Mouse (Mus musculus) gastrocnemius, postnatal 10 days (tissue): ENCODE measurements around the gene Scnn1b. TPM values are rescaled to one million over a fixed set of nuclear protein-coding genes. Genes with fewer than 3 reads are reported as not detected.

Source experiments
- DNase-seq: peaks from one replicate; pipeline ENCODE4 v3.0.0; 2021; ENCODE audit warnings: mixed read lengths
- total RNA-seq, 2 experiments: library from RNA; stranded (reverse); gene quantifications; 2 replicates each; pipeline ENCODE4 v1.2.3; 2021

Scnn1b gene
- total RNA-seq, 2 experiments from 2014 or later, result 0.12 to 0.16 TPM

DNA sequence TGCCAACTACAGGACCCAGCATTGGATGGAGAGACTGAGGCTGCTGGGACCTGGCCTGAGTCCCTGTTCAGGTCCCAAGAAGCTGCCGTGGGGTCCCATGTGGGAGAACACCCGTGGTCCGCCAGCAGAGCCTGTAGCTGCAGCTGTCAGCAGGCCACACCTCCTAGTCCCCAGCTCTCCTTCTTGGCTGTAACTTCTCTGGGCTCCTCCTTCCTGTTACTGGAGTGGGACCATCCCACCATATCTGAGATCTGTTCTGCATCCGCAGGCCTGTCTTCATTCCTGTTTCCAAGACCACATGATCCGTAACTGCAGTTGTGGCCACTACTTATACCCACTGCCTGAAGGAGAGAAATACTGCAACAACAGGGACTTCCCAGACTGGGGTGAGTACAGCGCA, 49.1 kb downstream of the Scnn1b start:
- DNase-seq, result no peak

DNA sequence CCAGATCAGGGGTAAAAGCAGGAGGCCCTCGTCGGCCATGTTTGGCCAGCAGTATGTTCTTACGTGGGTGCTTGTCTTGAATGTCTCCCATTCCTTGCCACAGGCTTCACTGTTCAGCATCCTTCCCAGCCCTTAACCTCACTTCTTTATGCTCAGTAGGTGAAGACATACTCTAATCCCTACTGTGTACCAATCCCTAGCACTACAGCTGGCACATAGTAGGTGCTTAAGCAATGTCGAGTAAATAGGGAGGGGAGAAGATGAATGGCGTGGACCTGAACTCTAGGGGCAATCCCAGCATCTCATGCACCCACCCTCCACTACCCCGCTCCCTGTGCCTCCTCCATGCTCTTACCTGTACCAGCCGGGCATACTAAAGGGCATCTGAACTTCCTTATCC, 59.5 kb downstream of the Scnn1b start:
- no peak for DNase-seq

DNA sequence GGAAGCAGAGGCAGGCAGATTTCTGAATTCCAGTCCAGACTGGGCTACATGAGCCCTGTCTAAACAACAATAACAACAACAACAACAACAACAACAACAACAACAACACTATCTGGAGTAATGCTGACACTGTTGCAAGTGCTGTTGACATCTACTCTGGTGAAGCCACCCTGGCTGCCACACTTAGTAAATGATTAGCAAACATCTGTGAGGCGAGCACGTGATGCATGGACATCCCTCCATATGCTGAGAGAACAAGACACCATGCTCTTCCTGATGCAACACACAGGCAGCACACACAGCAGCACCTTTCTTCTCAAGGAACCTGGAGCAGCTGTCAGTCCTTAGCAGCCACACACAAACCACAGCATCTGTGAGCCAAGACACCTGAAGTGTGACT, 63.0 kb downstream of the Scnn1b start:
- DNase-seq, result no peak

DNA sequence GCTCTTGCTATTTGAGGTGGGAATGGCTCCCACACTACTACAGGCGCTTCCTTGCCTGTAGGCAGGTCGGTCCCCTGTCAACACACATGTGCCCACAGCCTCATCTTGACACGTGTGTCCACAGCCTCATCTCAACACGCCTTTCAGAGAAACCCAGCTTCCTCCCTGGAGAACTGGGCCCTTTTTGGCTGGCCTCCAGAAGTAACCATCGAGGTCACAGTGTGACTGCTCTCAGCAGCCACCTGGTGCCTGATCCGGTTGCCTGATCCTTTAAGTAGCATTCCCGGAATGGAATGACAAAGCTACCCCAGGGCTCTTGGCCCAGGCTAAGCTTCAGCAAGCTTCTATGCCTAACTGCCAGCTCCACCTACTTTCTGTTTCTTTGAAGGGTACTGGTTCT, 66.4 kb downstream of the Scnn1b start:
- DNase-seq, result no peak

DNA sequence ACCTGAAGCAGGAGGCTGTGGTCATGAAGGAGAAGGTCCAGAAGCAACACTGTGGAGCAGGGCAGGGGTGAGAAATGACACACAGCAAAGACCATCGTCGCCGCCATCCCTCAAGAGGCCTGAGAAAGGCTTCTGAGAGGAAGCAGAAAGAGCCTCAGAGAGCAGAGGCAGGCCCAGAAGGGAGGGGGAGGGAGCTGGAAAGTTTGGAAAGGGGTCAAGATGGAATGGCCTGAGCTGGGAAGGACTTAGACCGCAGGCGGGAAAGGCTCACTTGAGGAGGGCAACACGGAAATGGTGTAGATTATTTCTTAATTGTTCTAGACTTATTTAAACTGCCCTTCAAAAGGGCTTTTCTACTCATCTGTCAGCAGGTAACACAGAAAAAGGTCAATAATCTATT, 68.8 kb downstream of the Scnn1b start:
- no peak for DNase-seq

DNA sequence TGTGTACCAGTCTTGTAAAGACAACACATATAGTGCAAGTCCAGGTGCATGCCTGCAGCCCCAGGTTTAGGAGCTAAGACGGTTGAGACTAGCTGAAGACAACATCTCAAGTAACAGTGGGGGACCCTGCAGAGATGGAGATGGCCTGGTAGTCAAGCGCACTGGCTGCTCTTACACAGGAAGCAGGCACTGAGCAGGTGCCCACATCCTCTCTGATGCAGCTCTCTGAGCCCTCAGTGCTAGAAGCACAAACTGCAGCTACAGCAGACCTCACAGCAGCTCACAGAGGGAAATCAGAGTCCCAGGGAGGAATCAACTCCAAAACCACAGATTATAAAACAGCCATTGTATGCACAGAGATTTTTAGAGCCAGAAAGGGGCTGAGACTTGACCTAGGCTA, 69.5 kb downstream of the Scnn1b start:
- no peak for DNase-seq

DNA sequence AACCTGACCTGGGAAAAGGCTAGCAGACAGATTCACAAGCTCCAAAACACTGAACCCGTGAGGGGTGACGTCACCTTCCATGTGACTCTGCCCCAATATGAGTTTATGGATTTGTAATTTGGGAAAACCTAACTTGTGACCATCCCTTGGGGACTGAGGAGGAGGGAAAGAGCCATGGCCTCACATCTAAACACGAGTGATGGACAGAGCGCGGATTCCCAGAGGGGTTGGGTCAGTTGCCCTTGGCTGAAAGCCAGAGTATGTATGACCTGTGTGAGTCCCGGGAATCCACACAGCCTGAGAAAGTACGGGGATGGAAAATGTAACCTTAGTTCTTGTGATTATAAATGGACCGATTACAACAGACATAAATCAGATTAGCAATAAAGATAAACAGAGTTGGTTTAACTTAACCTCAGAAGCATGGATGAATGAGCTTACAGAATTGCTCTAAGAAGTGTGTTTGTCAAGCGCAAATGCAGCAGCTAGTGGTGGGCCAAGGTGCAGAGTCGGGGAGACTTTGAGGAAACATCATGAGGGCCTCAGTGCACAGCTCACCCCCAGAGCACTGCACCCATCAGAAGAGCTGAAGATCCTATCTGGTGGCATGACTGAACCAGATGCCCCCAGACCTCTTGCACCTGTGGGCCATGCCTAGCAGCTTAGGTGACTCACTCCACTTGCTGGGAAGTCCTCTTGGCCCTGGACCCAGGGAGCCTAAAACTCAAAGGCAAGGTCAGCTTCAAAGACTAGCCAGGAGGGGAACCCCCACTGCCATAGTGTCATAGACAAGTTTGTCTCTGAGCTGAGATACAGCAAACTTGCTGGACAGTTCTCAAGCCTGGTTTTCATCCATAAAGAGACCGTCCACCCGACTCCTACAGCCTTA, 71.3 kb downstream of the Scnn1b start:
- DNase-seq, result no peak

DNA sequence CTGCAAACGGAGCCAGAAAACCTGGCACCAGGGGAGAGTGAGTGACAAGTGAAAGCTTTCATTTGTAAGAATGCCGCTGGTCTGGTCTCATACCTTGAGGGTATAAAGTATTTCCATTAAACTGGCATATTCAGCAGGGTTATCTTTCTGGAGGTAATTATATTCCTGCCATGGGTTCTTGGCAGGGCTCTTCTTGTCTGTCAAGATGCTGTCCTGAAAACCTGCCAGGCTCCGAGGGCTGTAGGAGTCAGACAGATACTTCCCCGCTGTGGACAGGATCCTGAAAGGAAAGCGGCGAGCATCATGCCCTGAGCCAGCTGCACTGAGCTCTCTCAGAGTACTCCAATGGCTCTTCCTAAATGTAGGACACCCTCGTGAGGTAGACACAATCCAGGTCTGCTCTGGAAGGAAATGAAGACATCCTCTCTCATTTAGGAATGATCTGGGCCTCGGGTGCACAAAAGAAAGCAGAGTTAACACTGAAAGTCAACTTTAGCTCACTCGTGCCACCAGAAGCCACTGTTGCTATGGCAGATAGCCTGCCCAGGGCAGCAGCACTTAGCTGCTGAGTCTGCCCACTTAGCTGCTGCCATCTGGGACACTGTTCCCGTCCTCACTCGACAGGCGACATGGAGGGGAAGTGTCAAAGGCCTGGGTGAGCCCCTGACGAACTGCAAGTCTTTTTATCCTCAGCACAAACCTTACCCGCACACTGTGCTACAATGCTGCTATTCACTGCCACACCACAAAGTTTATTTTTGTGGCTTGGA, 72.2 kb downstream of the Scnn1b start:
- no peak for DNase-seq

DNA sequence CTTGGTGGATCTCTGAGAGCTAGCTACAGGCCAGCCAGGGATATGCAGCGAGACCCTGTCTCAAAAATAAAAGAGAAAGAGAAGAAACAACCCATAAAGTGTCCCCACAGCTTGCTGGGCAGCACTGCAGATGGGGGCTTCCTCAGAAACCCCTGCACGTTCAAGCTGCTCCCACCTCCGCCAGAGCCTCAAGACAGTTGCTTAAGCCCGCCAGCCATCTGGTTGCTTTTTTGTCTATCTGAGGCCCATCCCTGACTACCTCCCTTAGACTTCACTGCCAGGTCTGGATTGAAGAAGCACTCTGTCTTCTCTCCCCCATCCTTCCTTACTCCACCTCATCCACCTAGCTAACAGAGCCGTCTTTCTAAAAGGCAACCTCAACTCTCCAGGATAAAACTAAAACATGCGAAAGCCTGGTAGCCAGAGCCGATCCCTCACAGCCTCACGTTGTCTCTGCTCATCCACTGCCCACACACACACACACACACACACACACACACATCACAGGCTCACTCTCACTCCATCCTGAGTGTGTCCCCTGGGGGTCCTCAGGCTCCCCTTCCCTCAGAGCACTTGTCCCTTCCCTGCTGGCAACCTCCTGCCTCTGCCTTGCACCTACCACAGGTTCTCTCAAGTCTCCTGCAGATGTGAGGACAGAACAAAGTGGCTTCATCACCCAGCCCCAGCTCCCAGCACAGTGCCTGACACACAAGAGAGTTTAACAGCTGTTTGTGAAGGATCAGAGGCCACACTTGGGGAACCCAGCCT, 73.5 kb downstream of the Scnn1b start:
- no peak for DNase-seq

DNA sequence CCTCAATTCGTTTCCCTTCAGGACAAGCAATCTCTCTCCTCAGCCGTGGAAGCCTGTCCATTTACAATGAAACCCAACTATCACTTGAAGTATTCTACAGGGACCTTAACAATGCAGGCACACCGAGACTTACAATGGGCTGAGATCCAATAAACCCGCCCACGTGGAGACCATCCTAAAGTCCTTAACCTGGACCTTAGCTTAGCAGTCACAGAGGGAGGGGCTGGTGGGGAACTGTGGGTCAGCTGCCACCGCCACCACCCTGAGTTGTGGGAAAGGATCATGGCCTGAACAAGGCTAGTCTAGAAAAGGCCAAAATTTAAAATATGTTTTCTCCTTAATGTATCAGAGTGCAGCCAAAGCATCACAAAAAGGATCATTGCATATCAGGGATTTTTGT, 74.4 kb downstream of the Scnn1b start:
- no peak for DNase-seq

DNA sequence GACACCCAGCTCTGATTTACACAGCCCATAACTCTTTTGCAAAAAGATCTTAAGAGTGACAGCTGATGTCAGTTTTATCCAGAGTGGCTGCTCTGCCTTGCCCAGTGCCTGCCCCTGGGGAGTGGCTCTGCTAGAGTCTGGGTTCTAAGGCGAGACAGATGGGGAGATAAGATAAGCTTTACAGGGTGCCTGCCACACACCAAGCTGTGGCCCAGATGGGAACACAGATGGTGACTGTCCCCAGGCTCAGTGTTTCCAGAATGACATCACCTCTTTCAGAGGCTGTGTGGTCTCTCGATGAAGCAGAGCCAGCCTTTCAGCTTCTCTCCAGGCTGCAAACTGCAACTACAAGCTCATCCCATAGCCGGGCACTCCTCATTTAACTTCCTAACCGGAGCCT, 74.9 kb downstream of the Scnn1b start:
- no peak for DNase-seq

DNA sequence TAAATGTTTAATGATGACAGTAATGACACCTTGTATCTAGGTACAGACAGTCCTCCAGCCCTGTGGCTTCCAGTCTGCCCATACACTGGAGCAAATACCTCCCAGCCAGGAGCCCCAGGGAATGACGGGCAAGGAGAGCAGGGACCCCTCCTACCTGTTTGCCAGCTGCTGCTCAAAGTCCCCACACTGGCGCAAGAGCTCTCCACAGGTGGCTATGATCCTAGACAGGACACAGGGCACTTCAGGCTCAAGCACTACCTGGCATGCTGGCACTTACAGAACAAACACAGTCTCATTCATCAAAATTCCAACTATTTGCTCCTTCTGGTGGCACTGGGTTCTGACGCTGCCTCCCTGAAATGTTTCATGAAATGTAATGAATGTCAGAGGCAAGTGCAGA, 76.2 kb downstream of the Scnn1b start:
- no peak for DNase-seq

DNA sequence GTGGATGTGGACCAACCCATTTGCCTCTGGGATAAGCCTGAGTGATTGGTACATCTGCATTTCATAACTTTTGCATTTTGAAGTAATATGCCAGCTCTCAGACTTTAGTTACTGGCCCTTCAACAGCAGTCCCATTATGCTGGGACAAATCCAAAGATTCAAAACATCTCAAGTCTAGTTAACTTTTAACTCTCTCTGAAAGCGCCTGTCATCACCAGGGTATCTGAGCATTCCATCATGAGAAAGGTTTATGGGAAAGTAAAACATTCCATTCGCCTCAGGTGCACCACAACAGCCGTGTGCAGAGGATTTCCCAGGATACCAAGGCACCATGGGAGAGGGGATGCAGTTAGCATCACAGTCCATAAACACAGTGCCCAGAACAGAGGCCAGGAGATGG, 76.8 kb downstream of the Scnn1b start:
- no peak for DNase-seq

DNA sequence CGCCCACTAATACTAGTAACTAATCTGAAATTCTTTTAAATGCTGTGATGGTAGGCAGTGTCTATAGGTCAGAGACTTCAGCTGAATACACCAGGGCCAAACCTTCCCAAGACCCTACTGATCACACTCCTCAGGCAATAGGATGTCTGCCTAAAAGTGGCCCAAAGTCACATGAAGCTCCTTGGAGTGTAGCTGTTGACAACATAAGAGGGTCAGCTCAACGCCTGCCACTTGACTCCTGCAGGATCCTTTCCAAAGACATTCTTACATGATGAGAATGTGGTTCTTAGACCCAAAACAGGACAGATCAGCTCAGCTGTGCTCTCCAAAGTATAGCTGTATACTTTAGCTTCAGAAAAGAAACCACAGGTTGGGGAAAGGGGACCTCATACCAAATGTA, 77.5 kb downstream of the Scnn1b start:
- DNase-seq, result no peak

DNA sequence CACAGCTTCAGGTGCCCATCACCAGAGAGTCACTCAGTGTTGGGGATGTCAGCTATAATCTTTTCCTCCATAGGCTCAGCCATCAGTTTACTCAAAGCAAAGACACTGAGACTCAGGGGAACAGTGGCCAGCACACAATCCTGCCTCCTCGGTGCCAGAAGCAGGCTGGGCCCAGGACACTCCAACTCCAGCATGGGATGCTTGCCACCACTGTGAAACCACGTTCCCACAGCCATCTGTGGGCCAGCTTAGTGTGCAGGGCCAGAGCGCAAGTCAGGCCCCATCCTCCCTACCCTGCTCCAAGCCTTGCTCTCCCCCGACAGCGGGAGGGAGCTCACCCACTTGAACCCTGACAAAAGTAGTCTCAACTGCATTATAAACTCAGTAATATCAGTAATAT, 81.4 kb downstream of the Scnn1b start:
- no peak for DNase-seq

DNA sequence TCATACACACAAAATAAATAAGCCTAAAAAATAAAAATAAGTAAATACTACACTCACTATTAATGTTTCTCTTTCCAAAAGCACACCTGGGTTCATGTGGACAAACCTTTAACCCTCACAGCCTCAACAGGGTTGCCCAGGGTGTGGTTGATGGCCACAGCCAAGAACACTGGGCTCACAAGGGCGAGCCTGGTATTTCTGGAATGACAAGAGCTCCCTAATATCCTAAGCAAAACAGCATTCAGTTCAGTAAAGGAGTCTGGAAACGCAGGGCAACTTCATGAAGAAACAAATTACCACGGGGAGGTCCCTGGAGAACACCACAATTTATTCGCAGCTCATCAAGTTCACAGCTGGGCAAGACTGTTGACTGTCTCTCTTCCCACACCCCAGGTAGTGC, 82.7 kb downstream of the Scnn1b start:
- DNase-seq, result no peak

DNA sequence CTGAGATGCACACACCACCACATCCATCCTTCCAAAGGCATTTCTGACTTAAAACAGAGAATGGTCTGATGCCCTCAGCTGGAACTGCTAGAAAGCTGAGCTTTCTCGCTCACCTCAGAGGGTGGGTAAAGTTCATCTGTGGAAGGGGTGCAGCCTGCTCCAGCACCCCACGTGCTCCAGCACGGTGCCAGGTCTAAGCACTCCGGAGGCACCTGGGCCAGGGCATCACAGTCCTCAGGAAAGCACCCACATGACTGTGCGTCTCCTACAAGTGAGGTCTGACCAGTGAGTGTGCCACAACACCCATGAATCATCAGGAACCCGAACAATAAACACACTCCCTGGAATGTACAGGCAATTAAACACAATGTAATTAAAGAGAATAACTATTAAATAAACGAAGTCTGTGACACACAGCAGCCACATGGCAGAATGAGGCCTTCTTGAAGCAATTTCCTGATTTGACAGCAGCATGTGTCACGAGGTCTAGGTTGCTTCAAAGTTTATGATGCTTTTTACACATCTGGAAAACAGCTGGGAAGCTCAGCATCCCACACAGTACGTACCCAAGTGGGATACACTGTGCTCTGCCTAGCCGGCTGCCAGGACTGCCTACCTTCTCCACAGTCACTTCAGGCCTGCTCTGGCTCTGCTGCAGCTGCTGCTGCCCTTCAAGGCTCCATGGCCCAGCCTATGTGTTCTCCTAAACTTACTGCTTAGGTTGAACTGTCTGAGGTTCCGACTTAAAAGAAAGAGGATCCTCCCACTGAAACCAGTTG, 90.2 kb downstream of the Scnn1b start:
- no peak for DNase-seq

DNA sequence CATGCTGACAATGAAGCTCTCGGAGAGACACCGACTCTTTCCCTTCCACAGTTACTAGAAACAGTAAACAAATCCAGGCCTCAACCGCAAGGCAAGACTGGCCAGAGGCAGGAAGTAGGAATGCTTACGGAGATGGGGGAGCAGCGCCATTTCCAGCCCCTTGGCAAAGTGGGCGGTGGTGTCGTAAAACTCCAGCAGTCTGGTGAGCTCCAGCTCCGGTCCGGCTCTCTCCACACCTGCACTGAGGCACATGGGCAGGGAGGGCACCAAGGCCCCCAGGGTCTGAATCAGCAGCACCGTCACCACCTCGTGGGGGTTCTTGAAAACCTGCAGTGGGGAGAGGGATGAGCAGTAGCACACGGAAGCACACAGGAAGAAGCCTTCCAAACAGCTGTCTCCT, 91.0 kb downstream of the Scnn1b start:
- DNase-seq, result no peak

DNA sequence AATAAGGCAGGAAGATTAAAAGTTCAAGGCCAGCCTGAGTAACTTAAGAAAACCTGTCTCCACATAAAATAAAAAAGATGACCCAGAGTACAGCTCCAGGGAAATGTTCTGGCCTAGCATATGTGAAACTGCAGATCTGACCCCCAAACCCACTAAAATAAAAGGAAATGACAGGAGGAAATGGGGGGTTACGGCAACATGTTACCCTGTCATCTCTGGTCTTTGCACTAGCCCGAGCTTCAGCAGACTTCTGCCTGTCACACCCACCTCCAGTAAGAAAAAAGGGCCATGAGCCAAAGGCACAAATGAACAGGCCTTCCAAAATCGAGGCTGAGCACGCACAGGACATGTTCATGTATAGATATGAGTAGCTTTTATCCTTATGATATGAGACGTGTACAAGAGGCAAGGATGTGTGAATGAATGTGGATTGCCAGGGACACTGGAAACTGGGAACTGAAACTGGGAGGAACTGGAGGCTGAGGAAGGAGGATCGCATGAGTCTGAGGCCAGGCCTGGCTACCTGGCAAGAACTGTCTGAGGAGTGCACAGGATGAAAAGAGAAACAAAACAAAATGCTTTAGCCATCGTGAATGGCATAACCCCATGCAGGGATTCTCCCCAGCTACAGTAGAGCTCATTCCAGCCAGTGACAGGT, 97.2 kb downstream of the Scnn1b start:
- no peak for DNase-seq

DNA sequence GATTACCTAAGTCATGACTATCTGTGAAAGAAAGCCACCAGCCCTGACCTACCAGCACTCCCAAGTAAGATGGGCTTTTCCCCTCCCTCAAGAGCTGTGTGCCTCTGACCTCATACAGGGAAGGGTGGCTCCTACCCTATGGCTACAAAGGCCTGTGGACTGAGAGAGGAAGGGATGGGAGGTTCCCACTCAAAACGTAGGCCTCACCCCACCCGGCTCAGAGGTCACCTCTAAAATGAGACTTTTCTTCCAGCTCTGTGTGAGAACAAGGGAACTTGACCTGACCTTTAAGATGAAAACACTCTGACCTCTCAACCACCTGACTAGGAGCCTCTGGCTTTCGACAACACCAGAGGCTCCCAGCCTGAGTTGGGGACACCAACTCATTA, 97.7 kb downstream of the Scnn1b start:
- DNase-seq, result no peak

DNA sequence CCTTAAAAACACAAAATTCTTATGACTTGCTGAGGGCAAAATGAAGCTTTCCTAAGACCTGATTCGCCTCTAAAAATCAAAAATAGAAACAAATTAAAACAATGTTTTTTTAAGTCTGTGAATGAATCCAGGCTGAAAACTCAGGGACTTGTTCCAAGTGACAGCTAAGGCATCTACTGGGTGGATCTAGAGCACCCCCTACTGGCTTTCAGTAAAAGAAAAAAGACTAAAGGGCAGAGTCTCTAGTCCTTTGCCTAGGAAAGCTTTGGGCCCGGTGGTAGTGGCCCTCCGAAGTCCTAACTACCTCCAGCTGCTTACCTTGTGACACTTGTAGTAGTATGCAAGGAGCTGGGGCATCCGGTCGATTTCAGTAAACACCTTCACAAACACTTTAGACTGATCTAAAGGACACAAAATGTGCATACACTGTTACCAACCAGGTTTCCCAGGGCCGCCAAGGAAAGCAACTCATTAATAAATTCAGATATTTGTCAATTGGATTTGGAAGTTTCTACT, 99.1 kb downstream of the Scnn1b start:
- no peak for DNase-seq
